Mouse (Mus musculus) urinary bladder, adult 2 months (tissue): ENCODE results near the gene Snx22. TPM values are rescaled to one million over a fixed set of nuclear protein-coding genes. Genes with fewer than 3 reads are reported as not detected.

ENCODE experiments used
- polyA plus RNA-seq: library from polyadenylated mRNA; depleted of rRNA; stranded (reverse); fragments of >200 nt; gene quantifications from 2 replicates; pipeline ENCODE4 v1.2.3, GENCODE M21; 2012; rRNA removed

Snx22 gene
- polyA plus RNA-seq, 1 experiment, result 1.6 TPM

Other genes with a start within 250 kb of the Snx22 start
- 9.2 and 17.4 TPM in 2 replicates for gene Zfp609, start 242.2 kb downstream of the Snx22 start, polyA plus RNA-seq
- 1.8 and 3.1 TPM in 2 replicates for gene Pclaf, start 179.5 kb downstream of the Snx22 start, polyA plus RNA-seq
- gene Trip4, start 160.9 kb downstream of the Snx22 start, polyA plus RNA-seq, result 19.4 and 21.2 TPM in 2 replicates
- gene Csnk1g1, start 160.8 kb downstream of the Snx22 start, polyA plus RNA-seq, result 11.2 and 12.3 TPM in 2 replicates
- 442 and 532 TPM in 2 replicates for gene Ppib, start 9.5 kb downstream of the Snx22 start, polyA plus RNA-seq
- 109 and 119 TPM in 2 replicates for gene Snx1, start 56.9 kb upstream of the Snx22 start, polyA plus RNA-seq
- gene Ciao2a, start 56.9 kb upstream of the Snx22 start, polyA plus RNA-seq, result 35.9 and 39.6 TPM in 2 replicates
- gene Dapk2, start 88.5 kb upstream of the Snx22 start, polyA plus RNA-seq, result 6.5 and 7.0 TPM in 2 replicates